Mouse (Mus musculus) thymus, postnatal 36 days (tissue): ENCODE data around the gene Oas1d.
A peak's percentile ranks its signal among the peaks of the same experiment; 100 is the strongest.
"Not testable (repeated sequence)": the region's sequence is repeated elsewhere in the genome, so short reads cannot be mapped to it uniquely, and the experiment has no call there.

Experiments
- DNase-seq, 2 experiments: peaks; one replicate each; pipeline ENCODE4 v3.0.0; 2022; ENCODE audit warnings: mixed read lengths in 2 of 2

The Oas1d gene

GRCm38 (mm10) chr5:120914204-120914603 lies at the start of gene Oas1d:
Gene Oas1d, plus strand, starts transcription at chr5:120914536.
- not testable (repeated sequence) for DNase-seq

- DNase-seq = peak in 1 of 2 experiments; percentile 9
These were observed 48.9 kb upstream of the Oas1d start for GRCm38 (mm10) chr5:120865336-120865860.

GRCm38 (mm10) chr5:120869436-120870015 lies 44.8 kb upstream of the Oas1d start:
- DNase-seq = no peak

GRCm38 (mm10) chr5:120870081-120870480 lies 44.3 kb upstream of the Oas1d start:
- DNase-seq = no peak

GRCm38 (mm10) chr5:120870782-120871181 lies 43.6 kb upstream of the Oas1d start:
- no peak for DNase-seq

- no peak for DNase-seq
These were observed 42.9 kb upstream of the Oas1d start for GRCm38 (mm10) chr5:120871469-120871868.

GRCm38 (mm10) chr5:120876839-120877238 lies 37.5 kb upstream of the Oas1d start:
- not testable (repeated sequence) for DNase-seq

- DNase-seq = not testable (repeated sequence)
These were observed 36.9 kb upstream of the Oas1d start for GRCm38 (mm10) chr5:120877407-120877806.

GRCm38 (mm10) chr5:120878803-120879202 lies 35.5 kb upstream of the Oas1d start:
- DNase-seq = not testable (repeated sequence)

GRCm38 (mm10) chr5:120881681-120882080 lies 32.7 kb upstream of the Oas1d start:
- DNase-seq = not testable (repeated sequence)

- not testable (repeated sequence) for DNase-seq
These were observed 26.9 kb upstream of the Oas1d start, which contains the start of gene Oas1g for GRCm38 (mm10) chr5:120887413-120887812. Gene Oas1g, minus strand, starts transcription at chr5:120887613.

GRCm38 (mm10) chr5:120887831-120888230 lies 26.5 kb upstream of the Oas1d start:
- DNase-seq = no peak

GRCm38 (mm10) chr5:120888294-120888815 lies 26.0 kb upstream of the Oas1d start:
- not testable (repeated sequence) for DNase-seq

GRCm38 (mm10) chr5:120890026-120890425 lies 24.3 kb upstream of the Oas1d start:
- DNase-seq = no peak

- no peak for DNase-seq
These were observed 23.3 kb upstream of the Oas1d start for GRCm38 (mm10) chr5:120890991-120891390.

- DNase-seq = not testable (repeated sequence)
These were observed 22.6 kb upstream of the Oas1d start for GRCm38 (mm10) chr5:120891566-120892242.

- DNase-seq = no peak
These were observed 22.1 kb upstream of the Oas1d start for GRCm38 (mm10) chr5:120892243-120892660.

GRCm38 (mm10) chr5:120893866-120894265 lies 20.5 kb upstream of the Oas1d start:
- not testable (repeated sequence) for DNase-seq

- not testable (repeated sequence) for DNase-seq
These were observed 19.6 kb upstream of the Oas1d start for GRCm38 (mm10) chr5:120894692-120895091.

GRCm38 (mm10) chr5:120895231-120895900 lies 19.0 kb upstream of the Oas1d start:
- no peak for DNase-seq

- no peak for DNase-seq
These were observed 16.0 kb upstream of the Oas1d start for GRCm38 (mm10) chr5:120898307-120898706.

- DNase-seq = no peak
These were observed 15.6 kb upstream of the Oas1d start for GRCm38 (mm10) chr5:120898726-120899125.

- DNase-seq = no peak
These were observed 13.7 kb upstream of the Oas1d start for GRCm38 (mm10) chr5:120900666-120901065.
